Mouse (Mus musculus) thymus, postnatal 14 days (tissue): ENCODE measurements around the gene 4930426L09Rik.
A peak's percentile ranks its signal among the peaks of the same experiment; 100 is the strongest.

Source experiments
- DNase-seq: peaks from one replicate; pipeline ENCODE4 v3.0.0; 2021

4930426L09Rik gene

DNA sequence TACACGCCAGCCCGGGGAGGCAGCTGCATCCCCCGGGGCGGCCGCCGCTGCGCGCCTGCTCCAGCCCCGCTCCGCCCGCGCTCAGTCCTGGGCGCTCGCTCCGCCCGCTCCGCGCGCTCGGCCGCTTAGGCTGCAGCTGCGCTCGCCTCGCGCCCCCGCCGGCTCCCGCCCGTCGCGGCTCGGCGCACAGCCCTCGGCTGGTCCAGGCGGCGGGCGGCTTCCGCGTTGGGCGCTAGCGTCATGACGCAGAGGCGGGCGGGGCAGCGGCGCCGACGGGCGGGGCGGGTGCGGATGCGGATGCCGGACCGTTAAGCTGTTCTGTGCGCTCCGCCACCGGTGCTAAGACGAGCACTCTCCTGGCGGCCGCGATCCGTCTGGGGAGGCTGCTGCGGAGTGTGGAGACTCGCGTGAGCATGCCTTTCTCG is at the start of gene 4930426L09Rik, which contains the start of gene Pip4k2a:
TSS of gene 4930426L09Rik (plus strand) at position 290 of the 425 bp plus-strand sequence.
TSS of gene Pip4k2a (minus strand) at position 73 of the 425 bp plus-strand sequence.
- DNase-seq, result peak; percentile 99

DNA sequence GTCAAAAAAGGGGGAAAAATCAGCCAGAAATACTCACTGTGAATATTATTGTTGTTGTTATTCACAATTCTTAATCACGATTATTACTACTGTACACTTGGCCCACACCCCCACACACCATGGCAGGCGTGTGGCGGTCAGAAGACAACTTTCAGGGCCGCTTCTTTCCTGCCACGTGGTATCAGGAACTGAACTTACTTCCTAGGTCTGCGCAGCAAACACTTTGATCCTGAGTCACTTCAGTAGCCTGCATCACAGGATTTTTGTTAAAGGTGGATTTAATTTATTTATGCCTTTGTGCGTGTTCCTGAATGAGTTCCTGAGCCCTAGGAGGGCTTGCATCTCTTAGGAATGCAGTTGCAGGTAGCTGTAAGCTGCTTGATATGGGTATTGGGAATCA is 49.4 kb upstream of the 4930426L09Rik start:
- no peak for DNase-seq

GRCm38 (mm10) chr2:18950758-18951157 is 47.4 kb upstream of the 4930426L09Rik start:
- DNase-seq, result no peak

DNA sequence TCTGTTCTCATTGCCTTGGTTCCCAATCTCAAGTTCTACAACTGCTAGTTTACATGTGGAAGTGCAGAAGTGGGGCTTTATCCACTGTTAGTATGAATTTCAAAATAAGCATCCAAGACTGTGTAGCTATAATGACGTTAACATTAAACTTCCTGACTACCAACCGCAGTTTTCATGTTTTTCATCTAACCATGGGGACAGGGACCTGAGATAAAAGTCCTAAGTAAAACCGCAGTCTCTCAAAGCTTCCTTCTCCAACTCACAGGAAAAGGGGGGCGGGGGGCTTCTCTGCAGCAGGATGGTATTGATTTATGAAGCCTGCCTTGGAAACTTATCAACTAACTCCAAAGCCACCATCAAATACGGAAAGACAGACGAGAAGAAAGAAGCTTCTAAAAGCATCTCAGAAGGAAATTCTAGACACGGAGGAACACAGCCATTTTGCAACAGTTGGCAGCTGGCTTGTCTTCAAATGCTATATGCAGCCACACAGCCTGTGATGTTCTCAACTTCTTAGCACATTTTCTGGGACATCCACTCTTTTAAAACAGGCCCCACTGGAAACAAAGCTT is 46.0 kb upstream of the 4930426L09Rik start:
- DNase-seq, result peak; percentile 65

GRCm38 (mm10) chr2:18954422-18954821 is 43.7 kb upstream of the 4930426L09Rik start:
- no peak for DNase-seq

- DNase-seq, result no peak
These were observed 43.1 kb upstream of the 4930426L09Rik start for GRCm38 (mm10) chr2:18955022-18955421.

DNA sequence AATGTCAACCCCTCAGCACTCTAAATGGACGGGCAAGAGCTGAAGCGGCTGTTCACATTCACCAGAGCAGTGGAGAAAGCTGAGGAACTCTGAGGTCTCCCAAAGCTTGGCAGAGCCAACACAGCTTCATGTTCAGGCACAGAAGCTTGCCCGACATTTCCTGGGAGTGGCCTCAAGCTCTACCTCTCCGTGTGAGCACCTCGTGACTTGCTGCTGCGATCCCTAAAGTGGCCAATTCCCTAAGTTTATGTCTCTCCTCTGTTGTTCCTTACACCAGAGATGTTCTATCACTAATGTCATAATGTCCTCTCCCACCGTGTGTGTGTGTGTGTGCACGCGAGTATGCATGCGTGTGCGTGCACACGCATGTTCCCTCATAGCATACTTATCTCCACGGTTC is 42.5 kb upstream of the 4930426L09Rik start:
- peak; percentile 44 for DNase-seq

GRCm38 (mm10) chr2:18956424-18956823 is 41.7 kb upstream of the 4930426L09Rik start:
- no peak for DNase-seq

DNA sequence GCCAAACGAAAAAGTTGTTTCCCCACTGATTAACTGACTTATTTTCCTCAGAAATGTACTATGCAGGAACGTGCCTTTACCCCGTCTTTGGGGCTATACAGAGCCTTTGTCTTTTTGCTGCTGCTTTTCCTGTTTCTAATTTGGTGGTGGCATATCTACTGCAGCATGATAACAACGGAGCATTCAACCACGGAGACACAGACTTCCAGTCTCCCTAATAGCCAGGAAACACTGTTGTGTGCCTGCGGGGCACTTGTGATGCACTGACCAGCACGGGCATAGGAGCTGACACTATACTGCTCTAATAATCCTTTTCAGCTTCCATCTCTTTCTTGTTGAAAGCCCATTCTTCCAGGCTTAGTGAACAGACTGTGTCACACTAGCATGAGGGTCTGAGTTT is 41.2 kb upstream of the 4930426L09Rik start:
- no peak for DNase-seq

- DNase-seq, result peak; percentile 66
These were observed 40.7 kb upstream of the 4930426L09Rik start for GRCm38 (mm10) chr2:18957459-18957858.

- peak; percentile 40 for DNase-seq
These were observed 40.1 kb upstream of the 4930426L09Rik start for GRCm38 (mm10) chr2:18958044-18958443.

DNA sequence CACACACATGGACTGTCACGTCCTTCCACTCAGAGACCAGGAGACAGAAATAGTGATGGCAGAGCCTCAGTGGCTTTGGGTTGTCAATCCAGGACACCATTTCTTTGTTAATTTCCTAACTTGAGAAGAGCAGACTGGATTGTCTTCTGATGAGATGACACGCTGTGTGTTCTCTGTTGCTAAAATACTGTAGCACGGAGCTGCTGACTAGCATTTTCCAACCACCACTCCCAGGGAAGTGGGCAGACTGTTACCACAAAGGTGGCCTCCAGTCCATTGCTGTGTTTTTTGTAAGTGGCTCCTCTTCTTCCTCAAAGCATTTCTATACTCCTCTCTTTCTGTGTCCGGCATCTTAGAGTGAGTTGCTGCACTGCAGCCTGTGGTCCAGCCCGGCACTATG is 39.6 kb upstream of the 4930426L09Rik start:
- no peak for DNase-seq

DNA sequence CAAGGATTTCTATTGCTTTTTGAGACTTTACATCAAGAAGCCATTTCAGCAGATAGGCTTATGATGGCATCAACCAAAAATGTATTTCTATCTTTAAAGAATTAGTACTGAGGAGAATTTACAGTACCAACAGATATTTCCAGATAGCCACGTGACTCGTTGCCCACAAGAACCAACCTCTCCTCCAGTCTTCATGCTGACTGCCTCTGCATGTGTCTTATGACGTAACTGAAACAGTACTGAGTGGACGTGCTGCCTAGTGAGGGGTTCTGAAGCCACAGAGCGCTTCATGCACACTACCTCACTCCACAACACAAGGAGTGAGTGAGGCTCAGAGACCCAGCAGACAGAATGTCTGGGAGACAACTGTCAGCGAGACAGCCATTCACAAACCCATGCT is 39.1 kb upstream of the 4930426L09Rik start:
- no peak for DNase-seq

- no peak for DNase-seq
These were observed 38.6 kb upstream of the 4930426L09Rik start for GRCm38 (mm10) chr2:18959558-18959957.

GRCm38 (mm10) chr2:18960376-18960973 is 37.7 kb upstream of the 4930426L09Rik start:
- DNase-seq, result no peak

DNA sequence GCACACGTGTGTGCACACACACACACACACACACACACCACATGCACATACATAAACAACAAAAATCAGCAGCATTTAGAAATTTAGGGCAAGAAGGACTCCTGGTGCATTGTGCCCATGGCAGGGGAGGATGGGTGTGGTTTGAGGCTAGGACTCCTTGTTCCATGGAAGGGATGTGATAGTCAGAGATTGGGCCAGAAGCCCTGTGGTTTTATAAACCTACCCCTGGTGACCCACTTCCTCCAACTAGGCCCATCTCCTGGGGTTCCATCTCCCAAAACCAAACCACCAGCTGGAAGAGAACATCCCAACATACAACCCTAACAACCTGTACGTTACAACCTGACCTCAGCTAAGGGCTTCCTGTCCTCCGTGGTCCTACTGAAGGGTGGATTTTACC is 35.6 kb upstream of the 4930426L09Rik start:
- DNase-seq, result no peak

GRCm38 (mm10) chr2:18963286-18964040 is 34.7 kb upstream of the 4930426L09Rik start:
- peak; percentile 60 for DNase-seq

DNA sequence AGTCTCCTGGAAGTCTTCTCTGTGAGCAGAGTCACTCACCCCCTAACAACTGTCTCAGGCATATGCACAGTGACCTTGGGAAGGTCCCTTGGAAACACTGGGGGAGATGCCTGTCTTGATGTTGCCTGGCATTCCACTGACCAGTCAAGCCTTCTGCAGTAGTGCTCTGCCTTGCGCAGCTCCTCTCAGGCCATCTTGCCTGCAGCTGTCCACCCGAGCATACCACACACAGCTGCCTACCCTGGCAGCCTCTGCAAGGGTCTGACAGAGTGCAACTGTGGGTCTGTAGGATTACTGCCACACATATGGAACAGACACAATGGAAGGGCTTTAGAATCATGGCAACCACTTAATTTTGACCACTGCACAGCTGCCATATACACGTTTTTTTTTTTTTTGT is 33.0 kb upstream of the 4930426L09Rik start:
- DNase-seq, result no peak

DNA sequence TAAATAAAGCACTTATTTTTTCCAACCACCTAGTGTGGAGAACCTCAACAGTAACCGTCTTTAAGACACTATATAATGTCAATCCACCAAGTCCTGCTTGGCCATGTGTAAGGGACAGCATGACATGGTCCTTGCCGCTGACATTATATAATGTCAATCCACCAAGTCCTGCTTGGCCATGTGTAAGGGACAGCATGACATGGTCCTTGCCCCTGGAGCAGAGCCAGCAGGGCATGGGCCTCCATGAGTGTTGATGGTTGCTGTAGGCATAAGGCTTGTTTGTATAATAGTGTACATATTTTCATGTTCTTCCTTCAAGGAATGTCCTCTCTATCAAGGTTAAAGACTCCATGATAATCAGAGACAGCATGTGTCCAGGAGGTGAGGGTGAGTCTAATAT is 32.2 kb upstream of the 4930426L09Rik start:
- DNase-seq, result no peak

- DNase-seq, result no peak
These were observed 31.6 kb upstream of the 4930426L09Rik start for GRCm38 (mm10) chr2:18966566-18966965.

- peak; percentile 69 for DNase-seq
These were observed 30.6 kb upstream of the 4930426L09Rik start for GRCm38 (mm10) chr2:18967451-18968063.

GRCm38 (mm10) chr2:18969066-18969681 is 29.0 kb upstream of the 4930426L09Rik start:
- DNase-seq, result peak; percentile 48

- DNase-seq, result no peak
These were observed 27.7 kb upstream of the 4930426L09Rik start for GRCm38 (mm10) chr2:18970461-18970860.
